Mouse (Mus musculus) forebrain, embryonic 11.5 days (tissue): ENCODE data around the gene 1700015F17Rik. TPM values are rescaled to one million over a fixed set of nuclear protein-coding genes. Genes with fewer than 3 reads are reported as not detected.

Experiments
- ATAC-seq: fragments of 200-750 bp; cut with Nextera tagmentation; replicated peaks from 2 replicates; pipeline ENCODE4 v1.8.0; 2017; ENCODE audit warnings: moderate TSS enrichment; ENCODE audit not compliant: low FRiP score
- DNase-seq: peaks from one replicate; pipeline ENCODE4 v3.0.0-alpha.2; 2017; ENCODE audit warnings: low spot score
- H3K27ac ChIP-seq: fragments of 300-500 bp; sonication (generic); 2 replicates; pipeline ENCODE4 v1.5.1; 2014; ENCODE audit warnings: low read depth, low read length
- H3K27me3 ChIP-seq: fragments of 300-500 bp; sonication (generic); 2 replicates; pipeline ENCODE4 v1.6.1; 2014; ENCODE audit warnings: mild to moderate bottlenecking, low read length, mixed read lengths; ENCODE audit not compliant: control insufficient read depth, insufficient read depth
- H3K36me3 ChIP-seq: fragments of 300-500 bp; sonication (generic); 2 replicates; pipeline ENCODE4 v1.6.1; 2014; ENCODE audit warnings: mild to moderate bottlenecking, low read length, moderate library complexity, mixed read lengths; ENCODE audit not compliant: control insufficient read depth, insufficient read depth
- H3K4me1 ChIP-seq: fragments of 300-500 bp; sonication (generic); replicated peaks from 2 replicates; pipeline ENCODE4 v1.6.1; 2014; ENCODE audit warnings: low read length, mixed read lengths; ENCODE audit not compliant: control insufficient read depth, insufficient read depth
- H3K4me2 ChIP-seq: fragments of 300-500 bp; sonication (generic); 2 replicates; pipeline ENCODE4 v1.6.1; 2014; ENCODE audit warnings: low read depth, mild to moderate bottlenecking, low read length, moderate library complexity, mixed read lengths; ENCODE audit not compliant: severe bottlenecking
- H3K4me3 ChIP-seq: fragments of 300-500 bp; sonication (generic); 2 replicates; pipeline ENCODE4 v1.5.1; 2014; ENCODE audit warnings: low read depth, low read length
- H3K9ac ChIP-seq: fragments of 300-500 bp; sonication (generic); 2 replicates; pipeline ENCODE4 v1.6.1; 2014; ENCODE audit warnings: low read length
- H3K9me3 ChIP-seq: fragments of 300-500 bp; sonication (generic); 2 replicates; pipeline ENCODE4 v1.6.1; 2016; ENCODE audit warnings: low read length, mixed read lengths; ENCODE audit not compliant: control insufficient read depth
- WGBS: fragments of 180-500 bp; shearing (Covaris S2); extraction: QIAGEN DNeasy Blood & Tissue Kit; methylation state at CpG from one replicate; pipeline ENCODE4 v1.1.7; 2014; 5-methylcytosine and 5-hydroxymethylcytosine counted together
- polyA plus RNA-seq: library from polyadenylated mRNA; unstranded; fragments of >200 nt; fragmentation: Nextera tagmentation; extraction: Ambion mirVana; gene quantifications from 2 replicates; pipeline ENCODE4 v1.2.1, GENCODE M21; 2014

Gene 1700015F17Rik
- polyA plus RNA-seq, result not detected in 2 replicates

GRCm38 (mm10) chr5:5479043-5479442, at the start of gene 1700015F17Rik:
1700015F17Rik (minus strand) TSS chr5:5479143.
- no peaks in the 10 kb centered on the region for H3K4me1 ChIP-seq
- DNase-seq, result no peak
- WGBS, result 91% methylated on average over 6 of the region's 6 CpGs

GRCm38 (mm10) chr5:5515411-5515810, 36.5 kb upstream of the 1700015F17Rik start:
- H3K27ac ChIP-seq, result no peak overlapping the region
- ATAC-seq (no peak), DNase-seq (no peak)
- no peaks in the 10 kb centered on the region for H3K9me3 ChIP-seq
- H3K4me2 ChIP-seq, result no peak overlapping the region
- H3K4me1 ChIP-seq, result peaks cover 2% of the 10 kb centered on the region
- no peak overlapping the region for H3K9ac ChIP-seq
- H3K36me3 ChIP-seq, result no peaks in the 10 kb centered on the region
- H3K27me3 ChIP-seq, result no peaks in the 10 kb centered on the region
- 77% methylated on average over 5 of the region's 5 CpGs for WGBS
- H3K4me3 ChIP-seq, result no peak overlapping the region

More at GRCm38 (mm10) chr5:5479043-5479442, at the start of gene 1700015F17Rik:
- Histone ChIP-seq H3K9ac (no peak within 1 kb of the TSS), H3K4me2 (no peak within 1 kb of the TSS), H3K36me3 (no peaks in the 10 kb centered on the region), H3K9me3 (no peaks in the 10 kb centered on the region), H3K27ac (no peak within 1 kb of the TSS), H3K4me3 (no peak within 1 kb of the TSS), H3K27me3 (no peaks in the 10 kb centered on the region)
- no peak for ATAC-seq

- H3K27me3 ChIP-seq, result no peaks in the 10 kb centered on the region
- peak within 1 kb of the TSS; percentile 80 for H3K4me2 ChIP-seq
- under 1% methylated on average over 79 of the region's 79 CpGs for WGBS
- H3K9me3 ChIP-seq, result no peaks in the 10 kb centered on the region
- DNase-seq (peak; percentile 97), ATAC-seq (peak; percentile 95)
- H3K36me3 ChIP-seq, result no peaks in the 10 kb centered on the region
- H3K4me3 ChIP-seq, result peak within 1 kb of the TSS; percentile 82
- H3K27ac ChIP-seq, result peak within 1 kb of the TSS; percentile 85
- H3K9ac ChIP-seq, result peak within 1 kb of the TSS; percentile 77
- H3K4me1 ChIP-seq, result peaks cover 3% of the 10 kb centered on the region
Observed at GRCm38 (mm10) chr5:5514196-5515076, 35.5 kb upstream of the 1700015F17Rik start, which contains the start of gene Cldn12. Cldn12 (minus strand) TSS chr5:5514958.

- peaks cover 12% of the 10 kb centered on the region for H3K4me1 ChIP-seq
- DNase-seq (no peak), ATAC-seq (no peak)
- no peak overlapping the region for H3K4me3 ChIP-seq
- H3K27me3 ChIP-seq, result no peaks in the 10 kb centered on the region
- no peak overlapping the region for H3K4me2 ChIP-seq
- no peaks in the 10 kb centered on the region; the same call in 1 of the 2 replicates for H3K36me3 ChIP-seq
- 81% methylated on average over 3 of the region's 3 CpGs for WGBS
- no peak overlapping the region for H3K27ac ChIP-seq
- no peaks in the 10 kb centered on the region for H3K9me3 ChIP-seq
- no peak overlapping the region for H3K9ac ChIP-seq
Observed at GRCm38 (mm10) chr5:5511401-5511800, 32.5 kb upstream of the 1700015F17Rik start.

GRCm38 (mm10) chr5:5510989-5511388, 32.0 kb upstream of the 1700015F17Rik start:
- no peak overlapping the region for H3K4me3 ChIP-seq
- no peak overlapping the region for H3K27ac ChIP-seq
- H3K36me3 ChIP-seq, result no peaks in the 10 kb centered on the region; the same call in 1 of the 2 replicates
- H3K4me2 ChIP-seq, result no peak overlapping the region
- no peaks in the 10 kb centered on the region for H3K27me3 ChIP-seq
- WGBS, result 58% methylated on average over 5 of the region's 5 CpGs
- no peaks in the 10 kb centered on the region for H3K9me3 ChIP-seq
- H3K9ac ChIP-seq, result no peak overlapping the region
- DNase-seq (no peak), ATAC-seq (no peak)
- H3K4me1 ChIP-seq, result peaks cover 12% of the 10 kb centered on the region

GRCm38 (mm10) chr5:5510304-5510887, 31.5 kb upstream of the 1700015F17Rik start:
- Histone ChIP-seq H3K4me2 (no peak overlapping the region), H3K4me3 (no peak overlapping the region), H3K9ac (no peak overlapping the region), H3K4me1 (peaks cover 12% of the 10 kb centered on the region), H3K27ac (no peak overlapping the region), H3K9me3 (no peaks in the 10 kb centered on the region), H3K36me3 (no peaks in the 10 kb centered on the region; the same call in 1 of the 2 replicates), H3K27me3 (no peaks in the 10 kb centered on the region)
- no peak for DNase-seq
- ATAC-seq, result no peak
- 40% methylated on average over 10 of the region's 10 CpGs for WGBS

GRCm38 (mm10) chr5:5508231-5508630, 29.3 kb upstream of the 1700015F17Rik start:
- 82% methylated on average over 10 of the region's 10 CpGs for WGBS
- Histone ChIP-seq H3K9me3 (no peaks in the 10 kb centered on the region), H3K36me3 (no peaks in the 10 kb centered on the region; the same call in 1 of the 2 replicates), H3K27me3 (no peaks in the 10 kb centered on the region), H3K27ac (peak overlapping the region; percentile 14; the same call in 1 of the 2 replicates), H3K4me1 (peaks cover 12% of the 10 kb centered on the region), H3K9ac (no peak overlapping the region), H3K4me2 (no peak overlapping the region; the same call in 1 of the 2 replicates), H3K4me3 (no peak overlapping the region)
- ATAC-seq (peak; percentile 18; the same call in 1 of the 2 replicates), DNase-seq (no peak)

- no peak overlapping the region for H3K4me3 ChIP-seq
- WGBS, result 28% methylated on average over 20 of the region's 20 CpGs
- peak; percentile 83 for DNase-seq
- peak overlapping the region; percentile 35; the same call in 1 of the 2 replicates for H3K4me2 ChIP-seq
- H3K9me3 ChIP-seq, result no peaks in the 10 kb centered on the region
- H3K4me1 ChIP-seq, result peaks cover 12% of the 10 kb centered on the region
- no peaks in the 10 kb centered on the region; the same call in 1 of the 2 replicates for H3K36me3 ChIP-seq
- H3K27ac ChIP-seq, result peak overlapping the region; percentile 14; the same call in 1 of the 2 replicates
- H3K27me3 ChIP-seq, result no peaks in the 10 kb centered on the region
- no peak overlapping the region; the same call in 1 of the 2 replicates for H3K9ac ChIP-seq
- ATAC-seq, result peak; percentile 85
Observed at GRCm38 (mm10) chr5:5507701-5508225, 28.8 kb upstream of the 1700015F17Rik start.
